Mouse (Mus musculus) MEL (cell line): ENCODE results near the gene Itgb8. TPM values are rescaled to one million over a fixed set of nuclear protein-coding genes. Genes with fewer than 3 reads are reported as not detected.

Experiments used
- DNase-seq: peaks from one replicate; pipeline ENCODE4 v3.0.0; 2011; ENCODE audit warnings: low read depth, low spot score
- H3K27ac ChIP-seq: 2 replicates; pipeline ENCODE4 v1.5.1; 2012; ENCODE audit warnings: low read depth, mild to moderate bottlenecking, control low read depth, low read length, moderate library complexity; ENCODE audit not compliant: control insufficient read depth
- H3K27me3 ChIP-seq, 2 experiments: fragments of 150-350 bp in 1 of 2; sonication (generic) in 1 of 2; 2 replicates each; pipeline ENCODE4 v1.6.1; 2012; ENCODE audit warnings: low read length in 2 of 2, mild to moderate bottlenecking in 2 of 2, improper control_type of control experiment in 1 of 2, moderate library complexity in 1 of 2; ENCODE audit not compliant: insufficient read depth in 2 of 2, control insufficient read depth in 1 of 2
- H3K36me3 ChIP-seq, 2 experiments: 2 replicates each; pipeline ENCODE4 v1.6.1; 2012 to 2014; ENCODE audit warnings: low read length in 2 of 2, improper control_type of control experiment in 1 of 2, inconsistent platforms in 1 of 2, mild to moderate bottlenecking in 1 of 2; ENCODE audit not compliant: insufficient read depth in 2 of 2, control insufficient read depth in 1 of 2
- H3K4me1 ChIP-seq, 2 experiments: fragments of 150-350 bp in 1 of 2; sonication (generic) in 1 of 2; 2 replicates each; pipeline ENCODE4 v1.6.1; 2012; ENCODE audit warnings: low read length in 2 of 2, improper control_type of control experiment in 1 of 2, mild to moderate bottlenecking in 1 of 2; ENCODE audit not compliant: insufficient read depth in 2 of 2, control insufficient read depth in 1 of 2
- H3K4me3 ChIP-seq, 2 experiments: fragments of 150-350 bp in 1 of 2; sonication (generic) in 1 of 2; 2 replicates each; pipeline ENCODE4 v1.5.1; 2012; ENCODE audit warnings: low read depth in 2 of 2, low read length in 2 of 2, mild to moderate bottlenecking in 2 of 2, moderate library complexity in 2 of 2, control low read depth in 1 of 2, improper control_type of control experiment in 1 of 2; ENCODE audit not compliant: control insufficient read depth in 1 of 2, insufficient read depth in 1 of 2
- H3K79me2 ChIP-seq: 2 replicates; pipeline ENCODE4 v1.6.1; 2012; ENCODE audit warnings: mild to moderate bottlenecking, low read length, moderate library complexity; ENCODE audit not compliant: control insufficient read depth, poor library complexity, insufficient read depth
- H3K9ac ChIP-seq: 2 replicates; pipeline ENCODE4 v1.6.1; 2012; ENCODE audit warnings: low read depth, mild to moderate bottlenecking, control low read depth, low read length, moderate library complexity; ENCODE audit not compliant: control insufficient read depth, poor library complexity, severe bottlenecking
- H3K9me3 ChIP-seq: fragments of 150-350 bp; sonication (generic); replicated peaks from 2 replicates; pipeline ENCODE4 v1.6.1; 2012; ENCODE audit warnings: mild to moderate bottlenecking, low read length, improper control_type of control experiment, moderate library complexity; ENCODE audit not compliant: insufficient read depth
- BHLHE40 ChIP-seq: IDR thresholded peaks from 2 replicates; pipeline ENCODE4 v1.6.1; 2012; ENCODE audit warnings: low read depth, mild to moderate bottlenecking, inconsistent platforms, low read length, improper control_type of control experiment, borderline replicate concordance
- CHD1 ChIP-seq: IDR thresholded peaks from 2 replicates; pipeline ENCODE4 v1.6.1; 2012; ENCODE audit warnings: low read depth, mild to moderate bottlenecking, inconsistent platforms, low read length, improper control_type of control experiment
- CHD2 ChIP-seq: IDR thresholded peaks from 2 replicates; pipeline ENCODE4 v1.6.1; 2011; ENCODE audit warnings: low read length, improper control_type of control experiment
- CTCF ChIP-seq, 3 experiments: IDR thresholded peaks in 2 of 3; conservative IDR thresholded peaks in 1 of 3; 2 replicates each; pipeline ENCODE4 v1.5.1; 2011 to 2012; ENCODE audit warnings: low read length in 3 of 3, low read depth in 2 of 3, mild to moderate bottlenecking in 2 of 3, improper control_type of control experiment in 1 of 3, inconsistent platforms in 1 of 3, mixed read lengths in 1 of 3, moderate library complexity in 1 of 3; ENCODE audit not compliant: control insufficient read depth in 1 of 3, insufficient read depth in 1 of 3, poor library complexity in 1 of 3, severe bottlenecking in 1 of 3
- ETS1 ChIP-seq: IDR thresholded peaks from 2 replicates; pipeline ENCODE4 v1.6.1; 2012; ENCODE audit warnings: low read depth, mild to moderate bottlenecking, inconsistent platforms, low read length, improper control_type of control experiment, moderate library complexity
- HCFC1 ChIP-seq: IDR thresholded peaks from 2 replicates; pipeline ENCODE4 v1.6.1; 2012; ENCODE audit warnings: low read depth, mild to moderate bottlenecking, inconsistent platforms, low read length, improper control_type of control experiment, moderate library complexity
- MAX ChIP-seq: IDR thresholded peaks from 2 replicates; pipeline ENCODE4 v1.6.1; 2011; ENCODE audit warnings: low read length, improper control_type of control experiment
- MXI1 ChIP-seq: IDR thresholded peaks from 2 replicates; pipeline ENCODE4 v1.6.1; 2011; ENCODE audit warnings: mild to moderate bottlenecking, low read depth, low read length, improper control_type of control experiment
- MYB ChIP-seq: IDR thresholded peaks from 2 replicates; pipeline ENCODE4 v1.6.1; 2011; ENCODE audit warnings: mild to moderate bottlenecking, low read depth, low read length, improper control_type of control experiment
- MYC ChIP-seq: IDR thresholded peaks from 2 replicates; pipeline ENCODE4 v1.6.1; 2011; ENCODE audit warnings: low read depth, mild to moderate bottlenecking, low read length, improper control_type of control experiment, moderate library complexity
- POLR2AphosphoS2 ChIP-seq: IDR thresholded peaks from 2 replicates; pipeline ENCODE4 v1.6.1; 2011; ENCODE audit warnings: low read length, improper control_type of control experiment
- POLR2AphosphoS5 ChIP-seq: IDR thresholded peaks from 2 replicates; pipeline ENCODE4 v1.6.1; 2012; ENCODE audit warnings: low read depth, borderline replicate concordance, mild to moderate bottlenecking, inconsistent platforms, low read length, moderate library complexity, mixed read lengths
- TBP ChIP-seq: IDR thresholded peaks from 2 replicates; pipeline ENCODE4 v1.8.0; 2011; ENCODE audit warnings: low read depth, low read length, improper control_type of control experiment
- UBTF ChIP-seq: IDR thresholded peaks from 2 replicates; pipeline ENCODE4 v1.6.1; 2012; ENCODE audit warnings: low read depth, mild to moderate bottlenecking, inconsistent platforms, low read length, improper control_type of control experiment, moderate library complexity, borderline replicate concordance; ENCODE audit not compliant: insufficient read depth
- USF2 ChIP-seq, 2 experiments: IDR thresholded peaks; 2 replicates each; pipeline ENCODE4 v1.6.1; 2011 to 2012; ENCODE audit warnings: improper control_type of control experiment in 2 of 2, low read length in 2 of 2, borderline replicate concordance in 1 of 2, inconsistent platforms in 1 of 2, low read depth in 1 of 2, mild to moderate bottlenecking in 1 of 2; ENCODE audit not compliant: insufficient read depth in 1 of 2
- ZC3H11A ChIP-seq: IDR thresholded peaks from 2 replicates; pipeline ENCODE4 v1.6.1; 2012; ENCODE audit warnings: low read depth, mild to moderate bottlenecking, inconsistent platforms, low read length, improper control_type of control experiment
- ZKSCAN1 ChIP-seq: IDR thresholded peaks from 2 replicates; pipeline ENCODE4 v1.6.1; 2012; ENCODE audit warnings: low read depth, mild to moderate bottlenecking, inconsistent platforms, low read length, improper control_type of control experiment, moderate library complexity
- ZMIZ1 ChIP-seq: IDR thresholded peaks from 2 replicates; pipeline ENCODE4 v1.6.1; 2012; ENCODE audit warnings: low read depth, mild to moderate bottlenecking, inconsistent platforms, low read length, improper control_type of control experiment, moderate library complexity
- polyA plus RNA-seq, 2 experiments: library from polyadenylated mRNA; stranded (reverse) in 1 of 2; unstranded in 1 of 2; fragments of >175 nt in 1 of 2; fragments of >200 nt in 1 of 2; gene quantifications; 2 replicates each; pipeline versions ENCODE4 v1.2.1 to v1.2.4; 2012; ENCODE audit warnings: low replicate concordance in 2 of 2, low read depth in 1 of 2; ENCODE audit not compliant: insufficient read length in 2 of 2, insufficient read depth in 1 of 2, missing spikeins in 1 of 2
- total RNA-seq: library from RNA; depleted of rRNA; stranded (reverse); fragments of 300-350 nt; gene quantifications from 2 replicates; pipeline ENCODE4 v1.2.3, GENCODE M21; 2012

Gene Itgb8
- total and polyA plus RNA-seq, 3 experiments = not detected

GRCm38 (mm10) chr12:119210073-119210425, 28.6 kb downstream of the Itgb8 start:
- Histone ChIP-seq H3K27ac (no peak overlapping the region), H3K4me3 (no peak overlapping the region), H3K36me3 (no peaks in the 10 kb centered on the region), H3K9ac (no peak overlapping the region)
- DNase-seq = no peak
- no peak for TF ChIP-seq MYB
- no peak for TF ChIP-seq ZMIZ1
- no peak for TF ChIP-seq TBP
- TF ChIP-seq POLR2AphosphoS2 = no peak
- no peak for TF ChIP-seq UBTF
- no peak for TF ChIP-seq HCFC1
- TF ChIP-seq POLR2AphosphoS5 = no peak
- TF ChIP-seq CHD1 = no peak
- TF ChIP-seq, all 39 proteins: peak for 0
- Histone ChIP-seq H3K27me3 (no peaks in the 10 kb centered on the region), H3K9me3 (no peaks in the 10 kb centered on the region), H3K4me1 (no peaks in the 10 kb centered on the region), H3K79me2 (no peaks in the 10 kb centered on the region)

GRCm38 (mm10) chr12:119209384-119210072, 29.1 kb downstream of the Itgb8 start:
- no peak for TF ChIP-seq HCFC1
- no peak for TF ChIP-seq MXI1
- TF ChIP-seq ZMIZ1 = no peak
- TF ChIP-seq MAX = no peak
- TF ChIP-seq CHD2 = no peak
- no peak for TF ChIP-seq BHLHE40
- no peak for TF ChIP-seq ZKSCAN1
- no peak for TF ChIP-seq CHD1
- no peak for TF ChIP-seq CTCF (IDR thresholded peaks at IDR 0.05 in 2 of 3, conservative IDR thresholded peaks at IDR 0.05 in 1 of 3; ENCODE audit: control insufficient read depth in 1 of 3, insufficient read depth in 1 of 3, low read depth in 2 of 3, low read length in 3 of 3, poor library complexity in 1 of 3, severe bottlenecking in 1 of 3)
- no peak for TF ChIP-seq USF2 (IDR thresholded peaks at IDR 0.05; ENCODE audit: borderline replicate concordance in 1 of 2, insufficient read depth in 1 of 2, low read depth in 1 of 2, low read length in 2 of 2)
- TF ChIP-seq ETS1 = no peak
- TF ChIP-seq ZC3H11A = no peak
- no peak for TF ChIP-seq MYC
- Histone ChIP-seq H3K9ac (no peak overlapping the region), H3K4me1 (no peaks in the 10 kb centered on the region), H3K79me2 (no peaks in the 10 kb centered on the region), H3K4me3 (no peak overlapping the region), H3K27me3 (no peaks in the 10 kb centered on the region), H3K27ac (no peak overlapping the region), H3K9me3 (no peaks in the 10 kb centered on the region), H3K36me3 (no peaks in the 10 kb centered on the region)
- no peak for DNase-seq
